Mouse (Mus musculus) embryonic facial prominence, embryonic 11.5 days (tissue): ENCODE results near the gene Cntnap1. TPM values are rescaled to one million over a fixed set of nuclear protein-coding genes. Genes with fewer than 3 reads are reported as not detected.

Experiments used
- ATAC-seq: fragments of 200-750 bp; cut with Nextera tagmentation; replicated peaks from 2 replicates; pipeline ENCODE4 v1.8.0; 2017; ENCODE audit warnings: low read depth; ENCODE audit not compliant: insufficient number of reproducible peaks, low FRiP score, low TSS enrichment
- DNase-seq: peaks from one replicate; pipeline ENCODE4 v3.0.0-alpha.2; 2015; ENCODE audit warnings: low spot score
- H3K27ac ChIP-seq: fragments of 300-500 bp; sonication (generic); replicated peaks from 2 replicates; pipeline ENCODE4 v1.5.1; 2014; ENCODE audit warnings: mild to moderate bottlenecking, low read depth, low read length, control low read depth
- H3K27me3 ChIP-seq: fragments of 300-500 bp; sonication (generic); 2 replicates; pipeline ENCODE4 v1.6.1; 2014; ENCODE audit warnings: mild to moderate bottlenecking, low read length, moderate library complexity, mixed read lengths; ENCODE audit not compliant: control insufficient read depth, insufficient read depth
- H3K36me3 ChIP-seq: fragments of 300-500 bp; sonication (generic); replicated peaks from 2 replicates; pipeline ENCODE4 v1.6.1; 2014; ENCODE audit warnings: low read depth, mild to moderate bottlenecking, low read length, moderate library complexity, mixed read lengths; ENCODE audit not compliant: control insufficient read depth, insufficient read depth
- H3K4me1 ChIP-seq: fragments of 300-500 bp; sonication (generic); 2 replicates; pipeline ENCODE4 v1.6.1; 2014; ENCODE audit warnings: low read length, mixed read lengths; ENCODE audit not compliant: control insufficient read depth, insufficient read depth
- H3K4me2 ChIP-seq: fragments of 300-500 bp; sonication (generic); 2 replicates; pipeline ENCODE4 v1.6.1; 2014; ENCODE audit warnings: low read depth, mild to moderate bottlenecking, control low read depth, low read length, moderate library complexity
- H3K4me3 ChIP-seq: fragments of 300-500 bp; sonication (generic); 2 replicates; pipeline ENCODE4 v1.5.1; 2014; ENCODE audit warnings: low read depth, low read length, control low read depth
- H3K9ac ChIP-seq: fragments of 300-500 bp; sonication (generic); replicated peaks from 2 replicates; pipeline ENCODE4 v1.6.1; 2014; ENCODE audit warnings: mild to moderate bottlenecking, control low read depth, low read length
- H3K9me3 ChIP-seq: fragments of 300-500 bp; sonication (generic); replicated peaks from 2 replicates; pipeline ENCODE4 v1.6.1; 2016; ENCODE audit warnings: mild to moderate bottlenecking, low read length, inconsistent platforms, mixed read lengths; ENCODE audit not compliant: control insufficient read depth
- WGBS: fragments of 180-500 bp; shearing (Covaris S2); extraction: QIAGEN DNeasy Blood & Tissue Kit; methylation state at CpG from one replicate; pipeline ENCODE4 v1.1.7; 2014; 5-methylcytosine and 5-hydroxymethylcytosine counted together
- polyA plus RNA-seq: library from polyadenylated mRNA; unstranded; fragments of >200 nt; fragmentation: Nextera tagmentation; extraction: Ambion mirVana; gene quantifications from 2 replicates; pipeline ENCODE4 v1.2.1, GENCODE M21; 2014

The Cntnap1 gene
- polyA plus RNA-seq, 1 experiment from 2014 or later, result 0.28 TPM

- DNase-seq (no peak), ATAC-seq (no peak)
- Histone ChIP-seq H3K36me3 (no peaks in the 10 kb centered on the region), H3K27me3 (no peaks in the 10 kb centered on the region), H3K9ac (no peak overlapping the region), H3K4me2 (no peak overlapping the region), H3K27ac (no peak overlapping the region), H3K4me1 (peaks cover 13% of the 10 kb centered on the region), H3K9me3 (no peaks in the 10 kb centered on the region), H3K4me3 (no peak overlapping the region)
- WGBS, result 35% methylated on average over 8 of the region's 8 CpGs
Measured at GRCm38 (mm10) chr11:101229361-101229900, 59.1 kb downstream of the Cntnap1 start.

GRCm38 (mm10) chr11:101230061-101230511 lies 59.8 kb downstream of the Cntnap1 start:
- 18% methylated on average over 2 of the region's 2 CpGs for WGBS
- Histone ChIP-seq H3K9ac (peak overlapping the region; percentile 7; the same call in 1 of the 2 replicates), H3K9me3 (no peaks in the 10 kb centered on the region), H3K36me3 (no peaks in the 10 kb centered on the region), H3K4me2 (no peak overlapping the region), H3K27me3 (no peaks in the 10 kb centered on the region), H3K4me1 (peaks cover 13% of the 10 kb centered on the region), H3K4me3 (no peak overlapping the region), H3K27ac (peak overlapping the region; percentile 49; the same call in 1 of the 2 replicates)
- ATAC-seq, result no peak
- DNase-seq, result no peak

- WGBS, result 15% methylated on average over 5 of the region's 5 CpGs
- H3K27ac ChIP-seq, result peak overlapping the region; percentile 89
- no peaks in the 10 kb centered on the region for H3K9me3 ChIP-seq
- H3K9ac ChIP-seq, result no peak overlapping the region; the same call in 1 of the 2 replicates
- no peaks in the 10 kb centered on the region for H3K27me3 ChIP-seq
- H3K4me1 ChIP-seq, result peaks cover 13% of the 10 kb centered on the region
- H3K4me3 ChIP-seq, result no peak overlapping the region
- no peak for ATAC-seq
- H3K4me2 ChIP-seq, result peak overlapping the region; percentile 24; the same call in 1 of the 2 replicates
- DNase-seq, result peak; percentile 60
- H3K36me3 ChIP-seq, result no peaks in the 10 kb centered on the region
Measured at GRCm38 (mm10) chr11:101230526-101230925, 60.2 kb downstream of the Cntnap1 start.

GRCm38 (mm10) chr11:101230991-101231871 lies 60.9 kb downstream of the Cntnap1 start:
- H3K27ac ChIP-seq, result peak overlapping the region; percentile 89
- no peak overlapping the region for H3K4me3 ChIP-seq
- DNase-seq, result peak; percentile 49
- no peak for ATAC-seq
- WGBS, result 7% methylated on average over 18 of the region's 18 CpGs
- H3K36me3 ChIP-seq, result no peaks in the 10 kb centered on the region
- no peaks in the 10 kb centered on the region for H3K27me3 ChIP-seq
- peaks cover 13% of the 10 kb centered on the region for H3K4me1 ChIP-seq
- H3K4me2 ChIP-seq, result peak overlapping the region; percentile 24
- H3K9me3 ChIP-seq, result no peaks in the 10 kb centered on the region
- peak overlapping the region; percentile 49 for H3K9ac ChIP-seq

GRCm38 (mm10) chr11:101232010-101232839 lies 61.9 kb downstream of the Cntnap1 start:
- peak; percentile 55; the same call in 1 of the 2 replicates for ATAC-seq
- Histone ChIP-seq H3K36me3 (no peaks in the 10 kb centered on the region), H3K27me3 (no peaks in the 10 kb centered on the region), H3K9ac (0 out of 2 replicates have a peak overlapping the region, but pooled peaks have one; percentile 49), H3K4me3 (no peak overlapping the region), H3K4me2 (no peak overlapping the region), H3K27ac (peak overlapping the region; percentile 89), H3K9me3 (no peaks in the 10 kb centered on the region), H3K4me1 (peaks cover 13% of the 10 kb centered on the region)
- WGBS, result 47% methylated on average over 6 of the region's 6 CpGs
- DNase-seq, result peak; percentile 54

GRCm38 (mm10) chr11:101233240-101233639 lies 62.9 kb downstream of the Cntnap1 start:
- Histone ChIP-seq H3K9ac (no peak overlapping the region), H3K4me2 (no peak overlapping the region), H3K4me1 (peaks cover 13% of the 10 kb centered on the region), H3K27ac (no peak overlapping the region), H3K36me3 (no peaks in the 10 kb centered on the region), H3K9me3 (no peaks in the 10 kb centered on the region), H3K4me3 (no peak overlapping the region), H3K27me3 (no peaks in the 10 kb centered on the region)
- ATAC-seq (no peak), DNase-seq (no peak)
- WGBS, result 94% methylated on average over 1 of the region's 1 CpGs

GRCm38 (mm10) chr11:101234124-101234523 lies 63.8 kb downstream of the Cntnap1 start:
- Histone ChIP-seq H3K27ac (no peak overlapping the region), H3K27me3 (no peaks in the 10 kb centered on the region), H3K9ac (no peak overlapping the region), H3K4me3 (no peak overlapping the region), H3K9me3 (no peaks in the 10 kb centered on the region), H3K4me2 (no peak overlapping the region), H3K36me3 (no peaks in the 10 kb centered on the region), H3K4me1 (peaks cover 13% of the 10 kb centered on the region)
- ATAC-seq, result no peak
- no peak for DNase-seq
